Mouse (Mus musculus) cerebellum, postnatal 4 days (tissue): ENCODE data around the gene Ltbp3.
"Not testable (repeated sequence)": the region's sequence is repeated elsewhere in the genome, so short reads cannot be mapped to it uniquely, and the experiment has no call there.

Source experiments
- DNase-seq, 2 experiments: peaks; one replicate each; pipeline ENCODE4 v3.0.0; 2022; ENCODE audit warnings: low spot score in 2 of 2, mixed read lengths in 1 of 2

Gene Ltbp3

GRCm38 (mm10) chr19:5791329-5791728 is 50.6 kb downstream of the Ltbp3 start:
- no peak for DNase-seq

GRCm38 (mm10) chr19:5793116-5793515 is 52.4 kb downstream of the Ltbp3 start:
- no peak for DNase-seq

GRCm38 (mm10) chr19:5793917-5794770 is 53.4 kb downstream of the Ltbp3 start:
- DNase-seq, result not testable (repeated sequence)

GRCm38 (mm10) chr19:5794771-5795576 is 54.3 kb downstream of the Ltbp3 start:
- no peak for DNase-seq

- DNase-seq, result no peak
These were observed 55.2 kb downstream of the Ltbp3 start for GRCm38 (mm10) chr19:5795668-5796572.

- DNase-seq, result no peak
These were observed 55.9 kb downstream of the Ltbp3 start for GRCm38 (mm10) chr19:5796573-5797111.

- DNase-seq, result no peak
These were observed 56.8 kb downstream of the Ltbp3 start for GRCm38 (mm10) chr19:5797381-5798111.

- no peak for DNase-seq
These were observed 58.2 kb downstream of the Ltbp3 start for GRCm38 (mm10) chr19:5798700-5799479.

- no peak for DNase-seq
These were observed 59.1 kb downstream of the Ltbp3 start for GRCm38 (mm10) chr19:5799566-5800349.

GRCm38 (mm10) chr19:5800350-5800631 is 59.6 kb downstream of the Ltbp3 start:
- no peak for DNase-seq

GRCm38 (mm10) chr19:5800632-5801431 is 60.1 kb downstream of the Ltbp3 start:
- no peak for DNase-seq

- no peak for DNase-seq
These were observed 60.8 kb downstream of the Ltbp3 start for GRCm38 (mm10) chr19:5801432-5801964.

GRCm38 (mm10) chr19:5802011-5802786 is 61.5 kb downstream of the Ltbp3 start:
- DNase-seq, result peak; percentile 97 to 98

- no peak for DNase-seq
These were observed 62.0 kb downstream of the Ltbp3 start for GRCm38 (mm10) chr19:5802787-5803040.

GRCm38 (mm10) chr19:5803041-5803880 is 62.6 kb downstream of the Ltbp3 start:
- peak; percentile 100 for DNase-seq

GRCm38 (mm10) chr19:5803881-5804279 is 63.2 kb downstream of the Ltbp3 start:
- DNase-seq, result no peak

GRCm38 (mm10) chr19:5804371-5804899 is 63.7 kb downstream of the Ltbp3 start:
- DNase-seq, result no peak
